Mouse (Mus musculus) spleen, adult 2 months (tissue): ENCODE measurements around the gene Fads1.

Experiments used
- CTCF ChIP-seq: fragments of 200-500 bp; IDR thresholded peaks from 2 replicates; pipeline ENCODE4 v1.5.1; 2011; ENCODE audit warnings: mild to moderate bottlenecking, inconsistent platforms; ENCODE audit not compliant: insufficient read depth, insufficient read length, insufficient replicate concordance; ENCODE audit errors: extremely low read depth
- POLR2A ChIP-seq: fragments of 200-500 bp; IDR thresholded peaks from 2 replicates; pipeline ENCODE4 v1.6.1; 2011; ENCODE audit warnings: low read depth, low read length, inconsistent platforms

GRCm38 (mm10) chr19:10203146-10203847, 20.6 kb downstream of the Fads1 start:
- TF ChIP-seq POLR2A = no peak
- TF ChIP-seq CTCF = no peak
